Mouse (Mus musculus) heart, adult 2 months (tissue): ENCODE results near the gene Ccdc137.

Experiments used
- CTCF ChIP-seq: fragments of 200-600 bp; IDR thresholded peaks from 2 replicates; pipeline ENCODE4 v1.8.1; 2022; ENCODE audit warnings: antibody characterized with exemption, mild to moderate bottlenecking, moderate library complexity
- EP300 ChIP-seq: fragments of 200-500 bp; IDR thresholded peaks from 2 replicates; pipeline ENCODE4 v1.6.1; 2011; ENCODE audit warnings: low read depth, low read length, control low read depth; ENCODE audit not compliant: insufficient read depth
- POLR2A ChIP-seq: fragments of 200-500 bp; IDR thresholded peaks from 2 replicates; pipeline ENCODE4 v1.6.1; 2011; ENCODE audit warnings: mild to moderate bottlenecking, low read depth, low read length, control low read depth; ENCODE audit not compliant: insufficient read depth

- TF ChIP-seq CTCF (no peak), POLR2A (no peak), EP300 (no peak)
Observed at GRCm38 (mm10) chr11:120467736-120468092, 9.8 kb downstream of the Ccdc137 start.
